Mouse (Mus musculus) intestine, postnatal 0 days (tissue): ENCODE results near the gene Upp2. TPM values are rescaled to one million over a fixed set of nuclear protein-coding genes. Genes with fewer than 3 reads are reported as not detected.
A peak's percentile ranks its signal among the peaks of the same experiment; 100 is the strongest.

Experiments used
- ATAC-seq: fragments of 200-750 bp; cut with Nextera tagmentation; 2 replicates; pipeline ENCODE4 v1.8.0; 2017; ENCODE audit warnings: mild to moderate bottlenecking, moderate TSS enrichment, moderate library complexity
- H3K27ac ChIP-seq: fragments of 300-500 bp; sonication (generic); 2 replicates; pipeline ENCODE4 v1.5.1; 2014; ENCODE audit warnings: mild to moderate bottlenecking, low read depth, low read length, moderate library complexity
- H3K27me3 ChIP-seq: fragments of 300-500 bp; sonication (generic); replicated peaks from 2 replicates; pipeline ENCODE4 v1.6.1; 2014; ENCODE audit warnings: low read length, mixed read lengths; ENCODE audit not compliant: control insufficient read depth, insufficient read depth
- H3K36me3 ChIP-seq: fragments of 300-500 bp; sonication (generic); 2 replicates; pipeline ENCODE4 v1.6.1; 2014; ENCODE audit warnings: mild to moderate bottlenecking, moderate library complexity; ENCODE audit not compliant: control insufficient read depth, insufficient read depth
- H3K4me1 ChIP-seq: fragments of 300-500 bp; sonication (generic); replicated peaks from 2 replicates; pipeline ENCODE4 v1.6.1; 2014; ENCODE audit warnings: antibody characterized with exemption, low read length, mixed read lengths; ENCODE audit not compliant: control insufficient read depth, insufficient read depth
- H3K4me2 ChIP-seq: fragments of 300-500 bp; sonication (generic); replicated peaks from 2 replicates; pipeline ENCODE4 v1.6.1; 2014; ENCODE audit warnings: low read depth, mild to moderate bottlenecking, moderate library complexity
- H3K4me3 ChIP-seq: fragments of 300-500 bp; sonication (generic); 2 replicates; pipeline ENCODE4 v1.5.1; 2014; ENCODE audit warnings: low read depth, low read length
- H3K9ac ChIP-seq: fragments of 300-500 bp; sonication (generic); 2 replicates; pipeline ENCODE4 v1.6.1; 2014; ENCODE audit warnings: mild to moderate bottlenecking, low read depth, low read length
- H3K9me3 ChIP-seq: fragments of 300-500 bp; sonication (generic); 2 replicates; pipeline ENCODE4 v1.6.1; 2016; ENCODE audit warnings: mixed run types; ENCODE audit not compliant: control insufficient read depth
- CTCF ChIP-seq: sonication (generic); IDR thresholded peaks from 2 replicates; pipeline ENCODE4 v1.5.1; 2016; ENCODE audit warnings: low read depth, mild to moderate bottlenecking, control low read depth, antibody characterized with exemption, moderate library complexity
- WGBS: fragments of 180-500 bp; shearing (Covaris S2); extraction: QIAGEN DNeasy Blood & Tissue Kit; methylation state at CpG from one replicate; pipeline ENCODE4 v1.1.7; 2014; 5-methylcytosine and 5-hydroxymethylcytosine counted together
- polyA plus RNA-seq: library from polyadenylated mRNA; unstranded; fragments of >200 nt; fragmentation: Nextera tagmentation; extraction: Ambion mirVana; gene quantifications from 2 replicates; pipeline ENCODE4 v1.2.1, GENCODE M21; 2015

Upp2 gene
- polyA plus RNA-seq, 1 experiment from 2014 or later: 3.8 TPM

DNA sequence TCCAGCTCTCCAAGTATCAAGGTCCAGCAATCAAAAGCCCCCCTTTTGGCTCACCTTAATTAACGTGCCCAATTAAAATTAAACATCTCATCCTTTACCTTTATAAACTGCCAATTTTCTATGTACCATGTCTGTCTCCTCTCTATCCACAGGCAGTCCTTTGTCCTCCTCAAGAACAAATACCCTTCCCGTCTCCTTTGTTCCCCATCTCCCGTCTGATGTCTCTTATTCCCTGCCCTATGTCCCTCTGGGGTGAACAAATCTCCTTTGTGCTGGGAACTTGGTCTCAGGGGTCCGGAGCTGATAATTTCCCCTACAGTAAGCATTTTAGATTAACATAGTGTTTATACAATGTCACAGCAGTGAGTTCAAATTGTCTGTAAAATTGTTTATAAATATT, 230.4 kb downstream of the Upp2 start:
- Histone ChIP-seq H3K27me3 (no peaks in the 10 kb centered on the region), H3K27ac (no peak overlapping the region), H3K4me1 (no peaks in the 10 kb centered on the region), H3K9ac (no peak overlapping the region), H3K36me3 (no peaks in the 10 kb centered on the region), H3K9me3 (no peaks in the 10 kb centered on the region), H3K4me3 (no peak overlapping the region), H3K4me2 (no peak overlapping the region)
- no peak for ATAC-seq
- TF ChIP-seq CTCF: no peak
- 75% methylated on average over 4 of the region's 4 CpGs for WGBS

DNA sequence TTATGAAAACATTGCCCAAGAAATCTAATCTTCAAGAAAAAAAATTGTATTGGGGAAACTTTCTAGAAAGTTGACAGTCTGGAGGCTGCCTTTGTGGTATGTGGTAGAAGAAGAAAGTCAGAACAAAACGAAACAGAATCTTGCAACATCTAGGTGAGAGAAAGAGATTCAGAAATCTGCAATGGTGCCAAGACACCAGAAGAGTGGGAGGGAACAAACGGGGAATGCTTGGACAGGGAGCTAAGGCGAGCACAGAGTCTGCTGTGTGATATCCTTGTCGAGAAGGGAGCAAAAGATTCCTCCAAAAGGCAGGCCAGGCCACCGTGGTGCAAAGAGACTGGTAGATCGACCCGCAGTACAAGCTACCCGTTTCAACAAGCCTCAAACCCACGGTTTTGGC, 232.0 kb downstream of the Upp2 start:
- no peaks in the 10 kb centered on the region for H3K9me3 ChIP-seq
- WGBS: 83% methylated on average over 9 of the region's 9 CpGs
- H3K4me2 ChIP-seq: no peak overlapping the region
- no peaks in the 10 kb centered on the region for H3K4me1 ChIP-seq
- H3K27me3 ChIP-seq: no peaks in the 10 kb centered on the region
- H3K4me3 ChIP-seq: no peak overlapping the region
- ATAC-seq: no peak
- no peak for TF ChIP-seq CTCF
- no peaks in the 10 kb centered on the region for H3K36me3 ChIP-seq
- no peak overlapping the region for H3K9ac ChIP-seq
- no peak overlapping the region for H3K27ac ChIP-seq

DNA sequence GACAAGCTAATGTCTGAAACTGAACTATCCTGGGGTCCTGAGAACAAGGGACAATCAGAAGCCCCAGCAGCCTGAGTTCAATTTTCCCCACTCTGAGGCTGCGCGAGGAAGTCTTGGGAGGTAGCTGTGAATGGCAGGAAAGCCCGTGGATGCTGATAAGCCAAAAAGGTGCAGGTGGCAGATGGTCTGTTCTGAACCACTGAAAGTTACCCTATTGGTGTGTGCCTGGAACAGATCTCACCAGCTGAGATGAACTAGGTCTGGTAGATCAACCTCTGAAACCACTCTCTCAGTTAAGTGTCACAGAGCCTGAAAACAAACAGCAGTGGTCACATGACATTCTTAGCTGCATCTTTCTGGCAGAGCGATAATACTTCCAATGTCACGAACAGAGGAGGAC, 232.5 kb downstream of the Upp2 start:
- TF ChIP-seq CTCF: no peak
- Histone ChIP-seq H3K4me3 (no peak overlapping the region), H3K9me3 (no peaks in the 10 kb centered on the region), H3K36me3 (no peaks in the 10 kb centered on the region), H3K9ac (no peak overlapping the region), H3K27ac (no peak overlapping the region), H3K4me1 (no peaks in the 10 kb centered on the region), H3K4me2 (no peak overlapping the region), H3K27me3 (no peaks in the 10 kb centered on the region)
- 76% methylated on average over 5 of the region's 5 CpGs for WGBS
- ATAC-seq: no peak

DNA sequence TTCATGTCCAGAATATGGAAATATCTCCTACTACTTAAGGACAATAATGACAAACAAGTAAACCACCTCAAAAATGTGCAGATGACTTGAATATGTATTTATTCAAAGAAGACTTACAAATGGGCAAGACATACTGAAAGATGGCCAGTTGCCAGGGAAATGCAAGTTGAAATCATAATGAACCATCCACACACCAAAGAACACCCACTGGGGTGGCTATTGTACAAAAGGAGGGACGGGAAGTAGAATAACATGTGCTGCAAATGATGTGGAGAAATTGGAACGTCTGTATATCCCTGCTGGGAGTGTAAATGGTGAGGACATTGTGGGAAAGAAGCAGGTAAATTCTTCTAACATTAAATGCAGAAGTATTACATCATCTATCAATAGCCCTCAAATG, 245.8 kb downstream of the Upp2 start:
- H3K4me3 ChIP-seq: no peak overlapping the region
- no peaks in the 10 kb centered on the region for H3K4me1 ChIP-seq
- no peaks in the 10 kb centered on the region for H3K36me3 ChIP-seq
- H3K9me3 ChIP-seq: no peaks in the 10 kb centered on the region
- H3K4me2 ChIP-seq: no peak overlapping the region
- no peak overlapping the region for H3K9ac ChIP-seq
- no peak for TF ChIP-seq CTCF
- no peak overlapping the region for H3K27ac ChIP-seq
- H3K27me3 ChIP-seq: no peaks in the 10 kb centered on the region
- WGBS: 68% methylated on average over 2 of the region's 2 CpGs
- no peak for ATAC-seq

DNA sequence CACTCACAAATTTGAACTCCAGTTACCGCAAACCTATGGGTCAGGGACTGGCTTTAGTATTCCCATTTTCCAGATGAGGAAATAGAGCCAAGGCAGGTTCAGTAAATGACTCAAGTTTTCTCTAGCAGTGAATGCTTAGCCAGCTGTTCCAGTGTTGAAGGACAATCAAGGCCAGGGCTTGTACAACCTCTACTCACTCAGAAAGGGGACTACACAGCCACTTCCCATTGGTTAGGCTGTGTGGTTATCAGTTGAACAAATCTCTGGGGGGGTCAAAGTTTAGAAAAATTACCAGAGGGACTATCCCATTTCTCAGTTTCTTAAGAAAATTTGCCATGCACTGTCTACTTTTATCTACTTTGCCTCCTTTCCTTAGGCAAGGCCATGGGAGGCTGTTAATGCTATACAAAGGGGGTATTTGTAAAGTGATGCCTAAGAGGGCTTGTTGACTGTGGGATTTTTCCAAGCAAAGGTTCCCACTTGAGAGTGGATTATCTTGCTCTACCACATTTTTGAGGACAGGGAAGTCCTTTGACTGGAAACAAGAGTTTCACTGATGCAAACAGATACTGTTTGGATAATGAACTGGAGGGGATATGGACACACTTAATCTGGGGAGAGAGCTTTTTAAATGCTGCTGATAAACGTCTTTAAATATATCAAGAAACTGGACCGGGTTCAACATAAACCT, 262.0 kb downstream of the Upp2 start:
- Histone ChIP-seq H3K9me3 (no peaks in the 10 kb centered on the region), H3K9ac (no peak overlapping the region), H3K4me1 (no peaks in the 10 kb centered on the region), H3K27me3 (no peaks in the 10 kb centered on the region), H3K4me2 (no peak overlapping the region), H3K4me3 (no peak overlapping the region), H3K27ac (no peak overlapping the region), H3K36me3 (no peaks in the 10 kb centered on the region)
- ATAC-seq: no peak
- WGBS: 49% methylated on average over 3 of the region's 3 CpGs
- TF ChIP-seq CTCF: no peak

DNA sequence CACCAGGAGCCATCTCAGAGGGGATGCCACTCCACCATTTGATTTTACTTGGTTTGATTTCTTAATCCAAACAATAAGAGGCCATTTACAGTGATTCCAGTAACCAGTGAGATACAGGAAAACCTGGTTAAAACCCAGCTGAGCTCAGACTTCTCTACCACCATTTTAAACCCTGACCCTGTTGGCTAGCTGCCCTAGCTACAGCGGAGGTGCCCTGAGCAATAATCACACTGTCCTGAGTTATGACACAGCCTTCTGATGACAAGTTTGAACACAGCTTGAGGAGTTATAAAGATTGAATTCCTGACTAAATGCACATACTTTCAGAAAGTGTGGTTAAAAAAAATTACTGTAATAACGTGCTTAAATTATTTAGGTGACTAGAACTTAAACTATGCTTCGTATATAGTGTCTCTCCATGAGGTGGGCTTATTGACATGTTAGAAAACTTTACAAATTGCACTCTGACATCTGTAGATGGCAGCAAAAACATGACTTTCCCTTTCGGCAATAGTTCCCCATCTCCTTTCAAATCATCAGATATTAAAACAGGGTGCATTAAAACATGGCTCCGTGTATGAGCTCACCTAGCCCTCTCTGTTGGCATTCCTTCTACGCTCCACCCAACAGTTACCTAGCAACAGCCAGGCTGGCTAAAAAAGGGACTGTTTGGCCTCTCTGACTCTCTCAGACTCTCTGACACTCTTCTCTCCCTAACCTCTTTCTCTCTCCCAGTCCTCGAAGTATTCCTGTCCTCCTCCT, 263.1 kb downstream of the Upp2 start:
- Histone ChIP-seq H3K27me3 (no peaks in the 10 kb centered on the region), H3K4me3 (no peak overlapping the region), H3K36me3 (no peaks in the 10 kb centered on the region), H3K27ac (no peak overlapping the region), H3K9ac (no peak overlapping the region), H3K4me1 (no peaks in the 10 kb centered on the region), H3K4me2 (no peak overlapping the region), H3K9me3 (no peaks in the 10 kb centered on the region)
- peak; percentile 46 for TF ChIP-seq CTCF
- no peak for ATAC-seq
- 55% methylated on average over 7 of the region's 7 CpGs for WGBS
